Mouse (Mus musculus): ENCODE data around the gene Slc34a3.

DNA sequence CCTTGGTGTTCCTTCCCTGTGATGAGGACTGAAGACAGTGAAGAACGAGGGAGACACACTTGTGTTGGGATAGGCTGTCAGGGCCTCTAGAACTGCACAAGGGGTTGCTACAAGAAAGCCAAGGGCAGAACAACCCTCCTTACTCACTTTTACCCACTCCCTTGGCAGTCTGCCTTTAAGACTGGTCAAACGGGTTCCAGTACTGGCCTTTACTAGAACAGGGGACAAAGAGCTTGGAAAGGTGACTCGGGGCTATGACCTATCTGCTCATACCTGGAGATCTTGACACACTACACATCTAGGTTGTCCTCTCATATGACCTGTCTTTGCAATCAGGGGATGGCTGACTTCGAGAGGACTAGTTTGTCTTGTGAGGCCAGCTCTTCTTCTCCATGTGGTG, 3.4 kb upstream of the Slc34a3 start:
- no peak for TF ChIP-seq POLR2A (IDR thresholded peaks at IDR 0.05; ENCODE audit: control insufficient read depth, extremely low read depth, insufficient read depth, low read length, poor library complexity)
- TF ChIP-seq CTCF (IDR thresholded peaks at IDR 0.05; ENCODE audit: borderline replicate concordance, control insufficient read depth, extremely low read depth, insufficient read depth, low read length, poor library complexity): no peak
